Mouse (Mus musculus): ENCODE results near the gene Casp7.
A peak's percentile ranks its signal among the peaks of the same experiment; 100 is the strongest.
"Not testable (repeated sequence)": the region's sequence is repeated elsewhere in the genome, so short reads cannot be mapped to it uniquely, and the experiment has no call there.

Gene Casp7

GRCm38 (mm10) chr19:56396669-56397621 is at the start of gene Casp7:
Gene Casp7 (plus strand): TSS chr19:56397129.
- DNase-seq (ENCODE audit: low spot score in 2 of 2): peak; percentile 49 to 55

- DNase-seq (ENCODE audit: low spot score in 2 of 2): no peak
Observed at GRCm38 (mm10) chr19:56349295-56349694, 47.6 kb upstream of the Casp7 start.

GRCm38 (mm10) chr19:56353689-56354088 is 43.2 kb upstream of the Casp7 start:
- DNase-seq (ENCODE audit: low spot score in 2 of 2): no peak

GRCm38 (mm10) chr19:56355201-56355600 is 41.7 kb upstream of the Casp7 start:
- no peak for DNase-seq (ENCODE audit: low spot score in 2 of 2)

- peak; percentile 31 to 60 for DNase-seq (ENCODE audit: low spot score in 2 of 2)
Observed at GRCm38 (mm10) chr19:56356480-56357373, 40.2 kb upstream of the Casp7 start.

GRCm38 (mm10) chr19:56357374-56357708 is 39.6 kb upstream of the Casp7 start:
- DNase-seq (ENCODE audit: low spot score in 2 of 2): not testable (repeated sequence)

- no peak for DNase-seq (ENCODE audit: low spot score in 2 of 2)
Observed at GRCm38 (mm10) chr19:56358890-56359289, 38.0 kb upstream of the Casp7 start.

GRCm38 (mm10) chr19:56363721-56364460 is 33.0 kb upstream of the Casp7 start:
- DNase-seq (ENCODE audit: low spot score in 2 of 2): no peak

- DNase-seq (ENCODE audit: low spot score in 2 of 2): no peak
Observed at GRCm38 (mm10) chr19:56364563-56364962, 32.4 kb upstream of the Casp7 start.

- no peak for DNase-seq (ENCODE audit: low spot score in 2 of 2)
Observed at GRCm38 (mm10) chr19:56366168-56366567, 30.8 kb upstream of the Casp7 start.

- no peak for DNase-seq (ENCODE audit: low spot score in 2 of 2)
Observed at GRCm38 (mm10) chr19:56366625-56367024, 30.3 kb upstream of the Casp7 start.

GRCm38 (mm10) chr19:56367778-56368177 is 29.2 kb upstream of the Casp7 start:
- no peak for DNase-seq (ENCODE audit: low spot score in 2 of 2)

- DNase-seq (ENCODE audit: low spot score in 2 of 2): no peak
Observed at GRCm38 (mm10) chr19:56368912-56369311, 28.0 kb upstream of the Casp7 start.

GRCm38 (mm10) chr19:56370389-56371150 is 26.4 kb upstream of the Casp7 start:
- DNase-seq (ENCODE audit: low spot score in 2 of 2): no peak

GRCm38 (mm10) chr19:56372226-56372625 is 24.7 kb upstream of the Casp7 start:
- no peak for DNase-seq (ENCODE audit: low spot score in 2 of 2)

- no peak for DNase-seq (ENCODE audit: low spot score in 2 of 2)
Observed at GRCm38 (mm10) chr19:56373246-56373645, 23.7 kb upstream of the Casp7 start.

- no peak for DNase-seq (ENCODE audit: low spot score in 2 of 2)
Observed at GRCm38 (mm10) chr19:56374011-56374410, 22.9 kb upstream of the Casp7 start.

- DNase-seq (ENCODE audit: low spot score in 2 of 2): no peak
Observed at GRCm38 (mm10) chr19:56378007-56378406, 18.9 kb upstream of the Casp7 start.

- no peak for DNase-seq (ENCODE audit: low spot score in 2 of 2)
Observed at GRCm38 (mm10) chr19:56378554-56379172, 18.3 kb upstream of the Casp7 start.

- no peak for DNase-seq (ENCODE audit: low spot score in 2 of 2)
Observed at GRCm38 (mm10) chr19:56380341-56380740, 16.6 kb upstream of the Casp7 start.

GRCm38 (mm10) chr19:56381407-56381806 is 15.5 kb upstream of the Casp7 start:
- no peak for DNase-seq (ENCODE audit: low spot score in 2 of 2)
